Mouse (Mus musculus): ENCODE measurements around the gene Gjb2. TPM values are rescaled to one million over a fixed set of nuclear protein-coding genes. Genes with fewer than 3 reads are reported as not detected.

The Gjb2 gene
- polyA plus RNA-seq, 1 experiment from 2014 or later: 45.3 TPM

- Histone ChIP-seq H3K36me3 (ENCODE audit: control insufficient read depth, insufficient read depth, low read length) (no peaks in the 10 kb centered on the region), H3K4me2 (ENCODE audit: low read depth, low read length) (peak overlapping the region; percentile 92), H3K27me3 (ENCODE audit: control insufficient read depth, insufficient read depth, low read length) (peaks cover 39% of the 10 kb centered on the region), H3K9ac (ENCODE audit: low read length) (peak overlapping the region; percentile 38), H3K4me1 (ENCODE audit: control insufficient read depth, insufficient read depth, low read length) (peaks cover 9% of the 10 kb centered on the region; the same call in 1 of the 2 replicates), H3K4me3 (replicated peaks; ENCODE audit: low read length) (peak overlapping the region; percentile 54), H3K27ac (ENCODE audit: low read length) (no peak overlapping the region), H3K9me3 (replicated peaks; ENCODE audit: control insufficient read depth, low read length) (no peaks in the 10 kb centered on the region)
- no peak for ATAC-seq (ENCODE audit: insufficient read depth, low FRiP score)
- WGBS: 4% methylated on average over 19 of the region's 19 CpGs
These were observed 47.3 kb downstream of the Gjb2 start for GRCm38 (mm10) chr14:57057204-57057562.

DNA sequence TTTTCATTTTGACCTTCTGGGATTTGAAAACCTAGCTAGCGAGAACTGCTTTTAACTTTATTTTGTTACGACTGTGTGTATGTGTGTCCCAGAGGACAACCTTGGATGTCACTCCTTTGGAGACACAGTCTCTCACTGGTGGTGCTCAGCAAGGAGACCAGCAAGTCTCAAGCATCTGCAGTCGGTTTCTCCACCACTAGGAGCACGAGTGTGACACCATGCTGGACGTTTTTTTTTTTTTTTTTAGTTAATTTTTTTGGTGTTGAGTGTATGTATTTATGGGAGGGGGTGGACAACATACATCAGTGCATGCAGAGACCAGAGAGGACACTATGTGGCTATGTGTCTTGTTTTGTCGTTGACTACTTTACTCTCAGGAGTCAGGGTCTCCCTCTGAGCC is 51.8 kb downstream of the Gjb2 start:
- WGBS: 60% methylated on average over 6 of the region's 6 CpGs
- Histone ChIP-seq H3K27me3 (ENCODE audit: control insufficient read depth, insufficient read depth, low read length) (peaks cover 22% of the 10 kb centered on the region), H3K4me3 (replicated peaks; ENCODE audit: low read length) (no peak overlapping the region), H3K36me3 (ENCODE audit: control insufficient read depth, insufficient read depth, low read length) (no peaks in the 10 kb centered on the region), H3K9ac (ENCODE audit: low read length) (no peak overlapping the region), H3K9me3 (replicated peaks; ENCODE audit: control insufficient read depth, low read length) (no peaks in the 10 kb centered on the region), H3K4me1 (ENCODE audit: control insufficient read depth, insufficient read depth, low read length) (peaks cover 7% of the 10 kb centered on the region; the same call in 1 of the 2 replicates), H3K4me2 (ENCODE audit: low read depth, low read length) (no peak overlapping the region), H3K27ac (ENCODE audit: low read length) (no peak overlapping the region)
- no peak for ATAC-seq (ENCODE audit: insufficient read depth, low FRiP score)

Other genes starting within 250 kb of the Gjb2 start
- gene Zmym2, start 218.0 kb downstream of the Gjb2 start, polyA plus RNA-seq (2015; fragmentation: Nextera tagmentation; extraction: Ambion mirVana): 40.1 and 40.2 TPM in 2 replicates
- 0.69 and 2.0 TPM in 2 replicates for gene Gja3, start 46.6 kb downstream of the Gjb2 start, polyA plus RNA-seq (2015; fragmentation: Nextera tagmentation; extraction: Ambion mirVana)
- not detected in 2 replicates for gene Gm4491, start 11.2 kb upstream of the Gjb2 start, polyA plus RNA-seq (2015; fragmentation: Nextera tagmentation; extraction: Ambion mirVana)
- gene Gjb6, start 28.9 kb upstream of the Gjb2 start, polyA plus RNA-seq (2015; fragmentation: Nextera tagmentation; extraction: Ambion mirVana): 12.7 and 19.2 TPM in 2 replicates

Data from stomach, embryonic 16.5 days (tissue).